Comparison of ENCODE assay signal across 20 mouse cellular contexts in the genomic region with DNA sequence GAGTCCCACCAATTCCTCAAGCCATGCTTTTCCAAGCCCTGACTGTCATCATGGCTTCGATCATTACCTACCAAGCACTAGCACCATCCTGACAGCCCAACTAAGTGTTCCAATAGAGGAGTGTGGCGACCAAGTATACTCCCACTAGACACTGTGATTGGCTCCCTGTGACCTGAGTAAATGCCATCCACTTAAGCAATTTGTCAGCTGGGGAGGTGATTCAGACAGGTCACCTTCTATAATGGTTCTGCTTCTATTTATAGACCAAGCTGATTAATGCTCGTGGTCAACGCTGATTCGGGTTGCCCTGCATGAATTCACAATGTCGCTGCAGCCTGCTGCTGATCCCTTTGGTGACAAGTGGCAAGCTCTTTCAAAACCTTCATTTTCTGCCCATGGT. TPM values are rescaled to one million over a fixed set of nuclear protein-coding genes. Genes with fewer than 3 reads are reported as not detected.
DNase-seq lines count a peak whose midpoint lies in the region; ATAC-seq and TF ChIP-seq lines count a peak whose summit lies in the region.
"Had no signal": no experiment of that assay in that cellular context is flagged by ENCODE, and none has a peak within 500 bp of the region (broad histone marks: within the 10 kb centered on the region; RNA-seq: fewer than 3 reads in every experiment).

No protein-coding gene starts in this region.

- WGBS in hindbrain, embryonic 15.5 days = 68% methylated on average over 6 of the region's 6 CpGs
- WGBS in hindbrain, embryonic 11.5 days = 75% methylated on average over 6 of the region's 6 CpGs
- WGBS in heart, embryonic 14.5 days = 27% methylated on average over 6 of the region's 6 CpGs
- WGBS in stomach, postnatal 0 days = 55% methylated on average over 6 of the region's 6 CpGs

- H3K27ac ChIP-seq in hindbrain, embryonic 15.5 days (replicated peaks) = no peak overlapping the region
- H3K27ac ChIP-seq in hindbrain, embryonic 11.5 days (ENCODE audit: low read depth, low read length) = no peak overlapping the region
- H3K27ac ChIP-seq in heart, embryonic 14.5 days (replicated peaks in 1 of 2; ENCODE audit: control insufficient read depth in 1 of 2, insufficient read depth in 1 of 2, low read depth in 2 of 2, low read length in 2 of 2) = peak overlapping the region; percentile 49 to 76
- H3K27ac ChIP-seq in stomach, postnatal 0 days (replicated peaks) = no peak overlapping the region
- H3K27ac ChIP-seq: heart, adult 2 months; limb, embryonic 15.5 days had no signal

- no peak for TF ChIP-seq EP300 in stomach, postnatal 0 days (optimal IDR thresholded peaks at IDR 0.05)

- H3K9ac ChIP-seq in hindbrain, embryonic 15.5 days = no peak overlapping the region
- no peak overlapping the region for H3K9ac ChIP-seq in hindbrain, embryonic 11.5 days (ENCODE audit: low read depth, low read length)
- no peak overlapping the region for H3K9ac ChIP-seq in heart, embryonic 14.5 days (ENCODE audit: low read length)
- no peak overlapping the region for H3K9ac ChIP-seq in stomach, postnatal 0 days (ENCODE audit: low read length)
- H3K9ac ChIP-seq: limb, embryonic 15.5 days had no signal

- ATAC-seq in hindbrain, embryonic 15.5 days (ENCODE audit: low FRiP score, low read depth) = peak; percentile 48; the same call in 1 of the 2 replicates
- ATAC-seq in hindbrain, embryonic 11.5 days (ENCODE audit: low FRiP score) = no peak; the same call in 1 of the 2 replicates
- ATAC-seq in heart, embryonic 14.5 days (ENCODE audit: insufficient number of reproducible peaks, insufficient read depth, low FRiP score, low read depth) = peak; percentile 86
- ATAC-seq in stomach, postnatal 0 days (ENCODE audit: low FRiP score, low TSS enrichment) = no peak
- ATAC-seq: forebrain, embryonic 14.5 days; intestine, embryonic 16.5 days; midbrain, embryonic 16.5 days had no signal

- H3K4me2 ChIP-seq in hindbrain, embryonic 15.5 days = no peak overlapping the region
- H3K4me2 ChIP-seq in hindbrain, embryonic 11.5 days (replicated peaks; ENCODE audit: low read depth, low read length) = no peak overlapping the region
- H3K4me2 ChIP-seq in heart, embryonic 14.5 days (ENCODE audit: low read length) = peak overlapping the region; percentile 11; the same call in 1 of the 2 replicates
- H3K4me2 ChIP-seq in stomach, postnatal 0 days (replicated peaks; ENCODE audit: low read depth) = no peak overlapping the region
- H3K4me2 ChIP-seq: limb, embryonic 15.5 days had no signal

- H3K27me3 ChIP-seq in hindbrain, embryonic 15.5 days = no peaks in the 10 kb centered on the region
- no peaks in the 10 kb centered on the region for H3K27me3 ChIP-seq in hindbrain, embryonic 11.5 days (ENCODE audit: control insufficient read depth, insufficient read depth, low read length)
- H3K27me3 ChIP-seq in heart, embryonic 14.5 days (ENCODE audit: control insufficient read depth, insufficient read depth, low read length) = no peaks in the 10 kb centered on the region
- no peaks in the 10 kb centered on the region for H3K27me3 ChIP-seq in stomach, postnatal 0 days (ENCODE audit: control insufficient read depth, insufficient read depth, low read length)
- H3K27me3 ChIP-seq: limb, embryonic 15.5 days; megakaryocyte, embryonic 14.5 days had no signal

- H3K4me3 ChIP-seq in hindbrain, embryonic 15.5 days = no peak overlapping the region
- no peak overlapping the region for H3K4me3 ChIP-seq in hindbrain, embryonic 11.5 days (ENCODE audit: low read depth, low read length)
- no peak overlapping the region for H3K4me3 ChIP-seq in heart, embryonic 14.5 days (ENCODE audit: control insufficient read depth in 1 of 2, insufficient read depth in 1 of 2, low read depth in 1 of 2, low read length in 2 of 2)
- H3K4me3 ChIP-seq in stomach, postnatal 0 days (ENCODE audit: low read depth, low read length) = no peak overlapping the region
- H3K4me3 ChIP-seq: erythroblast, embryonic 14.5 days; heart, adult 2 months; limb, embryonic 15.5 days; megakaryocyte, embryonic 14.5 days had no signal

- DNase-seq in hindbrain, embryonic 11.5 days (ENCODE audit: low spot score) = no peak
- peak; percentile 51 for DNase-seq in 3T3-L1 (ENCODE audit: low read depth, low spot score)
- peak; percentile 17 for DNase-seq in brain, adult 2 months (ENCODE audit: low read depth, low spot score)
- no peak for DNase-seq in thymus, postnatal 25 days
- DNase-seq in stomach, postnatal 0 days (ENCODE audit: low spot score) = no peak
- no peak for DNase-seq in thymus, postnatal 10 days (ENCODE audit: low spot score in 2 of 2)
- DNase-seq: adrenal gland, adult 2 months; cerebellum, adult 11 months; lung, postnatal 10 days; right cerebral cortex, adult 18-20 months; thymus, adult 2 months had no signal

- H3K4me1 ChIP-seq in hindbrain, embryonic 15.5 days (replicated peaks) = no peaks in the 10 kb centered on the region
- no peaks in the 10 kb centered on the region for H3K4me1 ChIP-seq in hindbrain, embryonic 11.5 days (replicated peaks; ENCODE audit: control insufficient read depth, insufficient read depth, low read length)
- H3K4me1 ChIP-seq in heart, embryonic 14.5 days (ENCODE audit: control insufficient read depth in 2 of 2, insufficient read depth in 2 of 2, low read length in 2 of 2) = peaks cover 4 to 13% of the 10 kb centered on the region in 2 experiments; a peak in 2 of 4 replicates
- no peaks in the 10 kb centered on the region for H3K4me1 ChIP-seq in stomach, postnatal 0 days (replicated peaks; ENCODE audit: control insufficient read depth, insufficient read depth)
- H3K4me1 ChIP-seq: limb, embryonic 15.5 days; megakaryocyte, embryonic 14.5 days had no signal

- TF ChIP-seq CTCF in stomach, postnatal 0 days (IDR thresholded peaks at IDR 0.05; ENCODE audit: low read depth) = no peak

- no peaks in the 10 kb centered on the region for H3K36me3 ChIP-seq in hindbrain, embryonic 15.5 days
- no peaks in the 10 kb centered on the region for H3K36me3 ChIP-seq in hindbrain, embryonic 11.5 days (ENCODE audit: control insufficient read depth, insufficient read depth, low read length)
- no peaks in the 10 kb centered on the region for H3K36me3 ChIP-seq in heart, embryonic 14.5 days (ENCODE audit: control insufficient read depth, insufficient read depth, low read length)
- H3K36me3 ChIP-seq in stomach, postnatal 0 days (ENCODE audit: control insufficient read depth, insufficient read depth, low read length) = no peaks in the 10 kb centered on the region
- H3K36me3 ChIP-seq: limb, embryonic 15.5 days had no signal

- H3K9me3 ChIP-seq in hindbrain, embryonic 15.5 days = no peaks in the 10 kb centered on the region
- H3K9me3 ChIP-seq in hindbrain, embryonic 11.5 days (ENCODE audit: control insufficient read depth, low read length) = no peaks in the 10 kb centered on the region
- no peaks in the 10 kb centered on the region for H3K9me3 ChIP-seq in heart, embryonic 14.5 days (ENCODE audit: control insufficient read depth, low read length)
- H3K9me3 ChIP-seq in stomach, postnatal 0 days (ENCODE audit: control insufficient read depth, low read length) = no peaks in the 10 kb centered on the region
- H3K9me3 ChIP-seq: limb, embryonic 15.5 days; megakaryocyte, embryonic 14.5 days had no signal

RNA-seq across cellular contexts. Expression of a gene that starts 37.4 kb away (rescaled TPM):
- 1.8 and 2.1 TPM in 2 replicates for polyA plus RNA-seq in hindbrain, embryonic 15.5 days (2015; fragmentation: Nextera tagmentation; extraction: Ambion mirVana)
- polyA plus RNA-seq in hindbrain, embryonic 11.5 days (2014; fragmentation: Nextera tagmentation; extraction: Ambion mirVana) = 0.06 and 0.36 TPM in 2 replicates
- polyA plus RNA-seq in heart, embryonic 14.5 days (2014; fragmentation: Nextera tagmentation; extraction: Ambion mirVana) = 0.20 and 0.27 TPM in 2 replicates
- polyA plus RNA-seq in stomach, postnatal 0 days (2015; fragmentation: Nextera tagmentation; extraction: Ambion mirVana) = 2.3 and 3.0 TPM in 2 replicates
- polyA plus RNA-seq: erythroblast, embryonic 14.5 days had no signal

RNA-seq across cellular contexts. Expression of a gene that starts 40.3 kb away (rescaled TPM):
- polyA plus RNA-seq in hindbrain, embryonic 15.5 days (2015; fragmentation: Nextera tagmentation; extraction: Ambion mirVana) = 13.2 and 13.6 TPM in 2 replicates
- polyA plus RNA-seq in hindbrain, embryonic 11.5 days (2014; fragmentation: Nextera tagmentation; extraction: Ambion mirVana) = 3.5 and 4.0 TPM in 2 replicates
- 4.8 and 4.9 TPM in 2 replicates for polyA plus RNA-seq in heart, embryonic 14.5 days (2014; fragmentation: Nextera tagmentation; extraction: Ambion mirVana)
- polyA plus RNA-seq in stomach, postnatal 0 days (2015; fragmentation: Nextera tagmentation; extraction: Ambion mirVana) = 12.4 and 12.5 TPM in 2 replicates

Comparison
In these comparisons a context has a peak if more than half of its experiments do, and no peak if none do; other contexts are left out.
1. ATAC-seq: peak in hindbrain, embryonic 15.5 days (single experiment) and heart, embryonic 14.5 days (single experiment); none in hindbrain, embryonic 11.5 days (single experiment) and stomach, postnatal 0 days (single experiment).
2. H3K27ac ChIP-seq: peak in heart, embryonic 14.5 days (2 of 2); none in hindbrain, embryonic 15.5 days (single experiment), hindbrain, embryonic 11.5 days (single experiment) and stomach, postnatal 0 days (single experiment).
3. DNase-seq: peak in 3T3-L1 (single experiment) and brain, adult 2 months (single experiment); none in hindbrain, embryonic 11.5 days (single experiment), thymus, postnatal 25 days (single experiment), stomach, postnatal 0 days (single experiment) and thymus, postnatal 10 days (0 of 2).